Mouse (Mus musculus) kidney, adult 9 months (tissue): ENCODE data around the gene 5730596B20Rik.
A peak's percentile ranks its signal among the peaks of the same experiment; 100 is the strongest.

Experiments
- DNase-seq: peaks from one replicate; pipeline ENCODE4 v3.0.0; 2022

The 5730596B20Rik gene

DNA sequence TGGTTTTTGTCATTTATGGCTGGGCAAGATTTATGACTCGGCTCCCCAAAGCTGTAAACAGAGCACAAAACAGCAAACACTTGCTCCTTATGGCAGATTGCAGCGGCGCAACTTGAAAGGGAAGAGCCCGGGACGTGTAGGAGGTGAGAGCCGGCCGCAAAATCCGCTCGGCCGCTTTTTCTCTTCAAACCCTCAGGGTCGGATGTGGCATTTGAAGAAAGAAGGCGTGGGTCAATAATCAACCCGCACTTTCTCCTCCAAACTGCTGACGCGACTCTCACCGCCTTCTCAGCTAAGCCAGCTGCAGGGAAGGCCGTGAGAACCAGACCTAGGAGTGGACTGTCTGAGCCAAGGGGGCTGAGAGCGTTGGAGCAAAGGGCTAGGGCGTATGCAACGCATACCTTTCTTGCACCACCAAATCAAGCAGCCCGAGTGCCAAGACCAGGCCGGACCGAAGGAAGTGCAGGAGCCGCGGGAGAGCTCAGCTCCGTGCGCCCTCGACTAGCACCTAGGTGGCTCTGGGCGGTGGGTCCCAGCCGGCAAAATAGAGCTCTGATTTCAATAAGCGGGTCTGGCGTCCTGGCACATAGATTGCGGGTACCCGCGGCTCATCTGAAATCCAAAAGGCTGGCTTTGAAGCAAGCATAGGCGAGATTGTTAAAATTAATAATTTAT, at the start of gene 5730596B20Rik:
Gene 5730596B20Rik, plus strand, starts transcription at position 438 of the 675 bp plus-strand sequence.
- DNase-seq: peak; percentile 91

DNA sequence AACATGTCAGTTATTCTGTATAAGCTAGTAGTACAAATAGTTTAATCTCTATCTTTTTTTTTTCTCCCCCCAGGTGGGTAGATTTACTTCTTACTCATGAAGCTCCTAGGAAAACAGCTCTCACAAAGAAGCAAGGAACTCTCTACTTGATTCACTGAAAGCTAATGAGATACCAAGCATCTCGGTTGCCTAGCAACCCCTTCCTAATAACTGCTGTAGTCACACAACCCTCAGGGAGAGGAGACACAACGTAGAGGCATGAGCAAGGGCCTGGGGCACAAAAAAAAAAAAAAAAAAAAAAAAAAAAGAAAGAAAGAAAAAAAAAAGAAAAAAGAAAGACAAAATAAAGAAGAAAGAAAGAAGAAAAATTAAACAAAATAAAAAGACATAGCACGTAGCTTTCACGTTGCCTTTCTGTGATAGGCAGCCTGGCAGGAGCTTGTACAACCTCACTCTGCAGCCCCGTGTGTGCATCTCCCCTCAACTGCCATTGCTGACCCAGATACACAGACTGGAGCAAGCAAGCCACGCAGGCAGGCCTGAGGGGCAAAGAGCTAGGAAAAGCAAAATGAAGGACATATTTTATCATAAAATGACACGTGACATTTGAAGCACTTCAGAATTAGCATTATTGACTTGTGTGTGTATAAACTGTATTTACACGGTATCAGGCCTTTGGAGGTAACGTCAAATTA, 39.3 kb upstream of the 5730596B20Rik start:
- no peak for DNase-seq

DNA sequence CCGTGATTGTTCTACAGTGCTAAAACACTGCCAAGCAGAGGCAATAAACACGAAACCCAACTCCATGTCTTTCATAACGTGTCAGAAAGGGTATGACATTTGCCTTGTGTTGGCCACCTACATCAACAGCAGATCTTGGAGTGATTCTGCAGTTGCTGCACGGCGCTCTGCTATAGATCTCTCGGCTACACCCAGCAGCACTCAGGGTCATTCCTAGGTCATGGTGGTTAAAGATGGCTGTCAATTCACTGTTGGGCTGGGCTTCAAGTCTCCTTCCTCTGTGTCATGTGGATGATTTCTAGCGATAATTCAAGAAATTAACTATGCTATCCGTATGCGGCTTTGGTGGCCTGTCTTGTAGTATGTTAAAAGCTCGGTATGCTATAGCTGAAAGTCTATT, 38.7 kb upstream of the 5730596B20Rik start:
- no peak for DNase-seq

DNA sequence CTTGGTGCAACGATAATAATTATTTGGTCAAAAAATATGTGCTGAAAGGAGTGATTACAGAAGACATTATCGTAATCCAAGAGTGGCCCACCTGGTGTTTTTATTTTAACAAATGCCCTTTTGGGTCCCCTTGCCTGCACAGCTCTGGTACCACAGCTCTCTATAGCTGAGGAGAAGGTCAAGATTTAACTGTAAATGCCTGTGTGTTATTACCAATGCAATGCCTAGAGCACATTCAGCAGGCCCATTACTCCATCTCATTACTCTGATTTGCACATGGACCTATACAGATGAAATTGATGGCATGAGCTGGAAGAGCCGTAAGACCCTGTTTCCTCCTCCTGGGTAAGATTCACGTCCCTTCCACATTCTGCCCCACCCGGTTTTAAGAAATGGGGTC, 38.2 kb upstream of the 5730596B20Rik start:
- DNase-seq: no peak

DNA sequence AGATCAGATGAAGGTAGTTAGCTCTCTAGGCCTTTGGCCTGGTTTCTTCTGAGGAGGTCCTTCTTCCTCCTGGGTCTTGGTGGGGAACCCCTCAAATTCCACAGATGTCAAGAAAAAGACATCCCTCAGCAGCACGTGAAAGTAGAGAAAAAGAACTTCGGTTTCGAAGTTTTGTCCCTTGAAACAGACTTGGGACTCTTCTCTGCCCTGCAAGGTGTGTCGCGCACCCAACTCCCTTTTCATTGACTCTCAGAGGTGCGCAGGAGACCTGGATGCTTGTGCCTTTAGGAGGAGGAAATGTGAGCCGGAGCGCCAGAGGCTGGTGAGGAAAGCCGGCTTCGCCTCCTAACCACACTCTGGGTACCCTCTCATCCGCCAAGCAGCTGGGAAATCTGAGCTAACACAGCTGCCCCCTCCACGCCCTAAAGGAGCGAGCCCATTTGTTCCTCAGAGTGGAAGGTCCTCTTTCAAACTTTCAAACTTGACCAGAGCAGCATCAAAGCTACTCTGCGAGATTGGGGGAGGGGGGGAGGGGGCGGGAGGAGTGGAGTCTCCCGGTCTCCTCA, 26.8 kb upstream of the 5730596B20Rik start:
- DNase-seq: no peak

DNA sequence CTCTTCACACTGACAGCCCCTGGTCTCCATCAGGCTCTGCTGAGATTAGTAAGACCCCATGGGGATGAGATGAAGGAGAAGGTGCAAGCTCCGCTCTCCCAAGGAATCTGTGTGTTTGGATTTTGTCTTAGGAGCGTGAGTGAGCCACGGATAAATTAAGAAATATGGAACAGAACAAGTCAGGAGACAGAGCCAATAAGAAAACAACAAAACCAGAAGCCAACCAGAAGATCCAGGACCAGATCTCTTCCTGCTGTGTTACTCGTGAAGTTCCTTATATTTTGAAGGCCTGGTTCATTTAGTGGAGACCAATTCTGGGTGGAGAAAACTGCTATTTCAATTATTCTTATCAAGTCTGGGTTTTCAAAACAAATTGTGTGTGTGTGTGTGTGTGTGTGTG, 25.7 kb upstream of the 5730596B20Rik start:
- DNase-seq: no peak

DNA sequence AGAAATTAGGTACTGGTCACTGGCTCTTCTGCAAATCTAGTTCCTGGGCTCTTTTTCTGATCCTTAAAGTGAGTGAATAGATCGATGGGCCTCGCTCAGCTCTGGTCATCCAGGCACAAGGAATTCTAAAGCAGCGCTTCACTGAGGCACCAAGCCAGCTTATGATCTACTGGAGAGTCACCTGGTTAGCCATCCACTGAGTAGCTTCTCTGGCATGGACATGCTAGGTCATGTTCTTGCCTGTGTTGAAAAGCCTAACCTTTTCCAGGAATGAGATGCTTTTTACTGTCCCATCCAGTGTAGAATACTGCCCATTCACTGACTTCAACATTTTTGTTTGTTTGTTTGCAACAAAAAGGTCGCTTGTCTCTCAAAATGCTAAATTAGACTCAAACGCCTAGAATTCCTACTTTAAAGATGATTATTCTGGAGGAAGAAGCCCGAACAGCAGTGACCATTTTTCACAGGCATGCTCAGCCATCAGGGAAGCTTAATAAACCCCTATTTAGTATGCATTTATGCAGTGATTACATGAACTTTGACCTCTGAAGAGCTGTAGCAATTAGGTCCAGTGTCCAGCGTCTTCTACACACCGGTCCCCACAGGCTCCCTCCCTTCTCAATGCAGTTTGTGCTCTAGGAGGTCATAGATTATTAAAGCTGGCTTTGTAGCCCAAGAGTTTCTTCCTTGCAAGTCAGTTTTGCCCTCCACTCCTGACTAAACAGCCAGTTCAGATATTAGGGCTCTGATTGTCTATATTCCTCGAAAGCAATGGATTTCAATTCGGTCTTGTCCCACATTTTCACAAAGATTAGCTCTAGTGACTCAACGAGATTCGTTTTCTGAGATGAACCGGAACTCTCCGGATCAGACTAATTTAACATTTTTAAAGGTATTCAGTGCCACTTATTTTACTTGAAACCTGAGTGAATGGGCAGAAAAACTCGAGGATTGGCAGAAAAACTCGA, 24.8 kb upstream of the 5730596B20Rik start:
- DNase-seq: no peak

DNA sequence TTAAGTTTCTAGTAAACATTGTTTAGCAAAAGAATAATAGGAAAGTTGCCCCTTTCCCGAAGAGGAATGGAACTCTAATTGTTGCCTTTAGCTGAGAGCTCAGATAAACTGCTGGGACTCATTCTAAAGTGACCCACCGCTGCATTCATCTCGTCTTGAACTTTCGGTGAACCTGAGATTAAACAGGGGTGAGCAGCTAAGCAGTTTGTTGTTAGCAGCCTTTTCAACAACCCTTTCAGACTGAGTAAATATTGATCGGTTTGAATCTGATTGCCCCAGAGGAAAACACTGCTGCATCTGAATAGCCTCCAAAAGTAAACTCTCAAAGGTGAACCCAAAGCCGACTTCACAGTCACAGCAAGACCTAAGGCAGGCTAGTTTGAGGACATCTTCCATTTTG, 24.0 kb upstream of the 5730596B20Rik start:
- DNase-seq: no peak

DNA sequence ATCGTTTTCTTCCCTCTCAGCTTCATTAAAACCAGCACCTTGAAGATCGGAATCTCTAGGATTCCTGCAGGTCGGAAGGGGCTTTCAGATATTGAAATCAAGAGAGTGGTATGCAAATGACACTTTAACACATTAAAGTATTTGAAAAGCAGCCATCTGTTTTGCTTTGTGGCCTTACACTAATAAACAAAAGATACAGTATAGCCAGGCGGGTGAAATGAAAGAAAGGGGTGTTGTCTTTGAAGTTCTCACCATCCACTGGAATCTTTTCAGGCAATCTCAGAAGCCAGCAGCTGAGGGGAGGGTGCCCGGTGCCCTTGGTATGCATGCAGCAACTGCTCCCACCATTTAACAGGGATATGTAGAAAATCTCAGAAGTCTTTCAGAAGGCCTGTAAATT, 23.3 kb upstream of the 5730596B20Rik start:
- no peak for DNase-seq

DNA sequence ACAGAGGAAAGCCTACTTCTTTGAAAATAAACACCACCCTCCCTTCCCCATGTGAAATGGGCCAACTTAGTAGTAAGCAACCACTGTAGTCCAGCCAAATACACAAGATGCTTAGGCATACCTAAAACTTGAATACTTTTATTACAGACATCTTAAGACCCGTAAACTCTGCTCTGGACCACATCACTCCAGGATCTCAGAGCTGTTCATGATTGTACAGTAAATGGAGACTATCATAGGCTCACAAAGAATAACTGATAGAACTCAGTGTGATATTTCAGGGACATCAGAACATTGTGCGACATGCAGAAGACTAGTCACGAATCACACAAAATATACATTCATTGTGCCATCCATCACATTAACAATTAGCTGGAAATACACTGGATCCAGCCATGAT, 21.8 kb upstream of the 5730596B20Rik start:
- no peak for DNase-seq

DNA sequence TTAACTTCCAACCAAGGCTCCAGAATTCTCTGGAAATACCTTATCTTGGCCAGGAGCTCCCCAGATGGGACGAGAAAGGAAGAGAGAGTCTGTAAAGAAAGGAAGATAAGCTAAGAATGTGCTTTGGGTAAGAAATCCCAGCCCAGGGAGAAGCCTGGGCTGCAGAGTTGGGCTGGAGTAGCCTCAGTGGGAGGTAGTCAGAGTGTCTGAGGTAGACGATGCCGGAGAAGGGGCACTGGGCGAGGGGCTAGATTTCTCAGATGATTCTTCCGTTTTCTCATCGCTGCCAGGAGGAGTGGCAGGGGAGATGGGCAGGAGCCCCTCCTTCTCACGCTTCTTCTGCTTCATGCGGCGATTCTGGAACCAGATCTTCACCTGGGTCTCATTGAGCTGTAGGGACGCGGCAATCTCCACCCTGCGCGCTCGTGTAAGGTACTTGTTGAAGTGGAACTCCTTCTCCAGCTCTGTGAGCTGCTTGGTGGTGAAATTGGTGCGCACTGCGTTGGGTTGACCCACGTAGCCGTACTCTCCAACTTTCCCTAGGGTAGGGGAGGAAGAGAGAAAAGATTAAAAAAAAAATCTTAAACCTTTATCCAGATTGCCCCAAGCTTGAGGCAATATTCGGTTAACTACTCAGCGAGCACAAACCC, 20.6 kb upstream of the 5730596B20Rik start:
- DNase-seq: no peak

DNA sequence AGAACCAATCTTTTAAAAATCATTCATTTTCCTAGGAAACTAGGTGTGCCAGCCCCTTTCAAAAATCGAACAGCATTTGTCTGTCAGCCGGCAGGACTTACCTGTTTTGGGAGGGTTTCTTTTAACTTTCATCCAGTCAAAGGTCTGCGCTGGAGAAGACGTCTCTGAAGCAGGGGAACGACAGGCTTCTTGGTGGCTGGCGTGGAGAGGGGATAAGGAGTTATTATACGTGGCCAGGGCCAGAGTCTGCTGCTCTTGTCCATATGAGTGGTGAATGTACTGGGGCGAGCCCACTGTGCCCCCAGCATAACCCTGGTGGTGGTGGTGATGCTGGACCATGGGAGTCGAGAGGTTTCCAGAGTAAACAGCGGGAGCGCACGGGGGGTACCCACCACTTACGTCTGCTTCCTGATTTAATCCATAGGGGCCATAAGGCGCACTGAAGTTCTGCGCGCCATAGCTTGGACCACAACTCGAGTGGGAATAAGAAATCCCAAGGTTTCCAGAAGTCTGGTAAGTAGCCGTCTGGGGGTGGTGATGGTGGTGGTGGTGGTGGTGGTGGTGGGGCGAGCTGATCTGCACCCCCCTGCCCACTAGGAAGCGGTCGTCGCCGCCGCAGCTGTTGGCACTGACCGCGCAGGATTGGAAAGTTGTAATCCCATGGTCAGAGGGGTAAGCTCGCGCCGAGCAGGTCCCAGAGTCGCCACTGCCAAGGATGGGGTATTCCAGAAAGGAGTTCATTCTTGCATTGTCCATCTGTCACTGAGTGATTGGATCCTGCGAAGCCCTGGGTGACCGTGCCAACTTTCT, 19.6 kb upstream of the 5730596B20Rik start:
- peak; percentile 20 for DNase-seq

DNA sequence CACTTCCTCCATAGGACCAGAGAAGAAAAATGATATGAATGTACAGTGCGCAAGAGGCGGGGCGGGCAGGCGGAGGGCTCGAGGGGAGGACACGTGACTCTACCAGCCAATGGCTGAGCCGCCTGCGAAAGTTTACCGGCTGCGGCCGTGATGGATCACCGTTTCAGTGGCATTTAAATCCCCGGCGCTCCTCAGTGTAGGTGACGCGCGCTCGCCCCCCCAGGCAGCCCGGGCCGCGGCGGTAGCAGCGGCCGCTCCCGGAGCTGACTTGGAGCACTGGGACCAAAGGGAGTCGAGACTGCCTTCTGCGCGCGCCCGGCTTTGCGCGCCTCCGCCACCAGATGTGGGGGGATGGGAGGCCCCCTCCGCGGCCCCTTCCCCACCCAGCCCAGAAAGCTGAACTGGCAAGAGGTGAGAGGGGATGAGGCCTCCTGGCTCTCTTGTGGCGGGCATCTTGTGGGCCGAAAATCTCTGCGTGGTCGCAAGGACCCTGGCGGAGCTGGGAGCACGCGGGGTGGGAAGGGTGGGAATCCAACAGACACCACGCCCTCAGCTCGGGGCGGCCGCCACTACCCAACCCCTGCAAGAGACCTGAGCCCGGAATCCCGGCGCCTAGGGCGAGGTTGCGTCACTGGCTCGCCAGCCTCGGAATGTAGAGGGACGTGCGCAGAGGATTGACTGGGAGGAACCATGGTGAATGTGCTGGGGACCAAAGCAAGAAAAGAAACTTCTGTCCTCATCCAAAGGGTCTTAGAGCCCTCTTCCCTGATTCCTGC, 18.8 kb upstream of the 5730596B20Rik start, which contains the start of gene Hoxa1:
Gene Hoxa1, minus strand, starts transcription at position 42 of the 776 bp plus-strand sequence.
- peak; percentile 91 for DNase-seq

DNA sequence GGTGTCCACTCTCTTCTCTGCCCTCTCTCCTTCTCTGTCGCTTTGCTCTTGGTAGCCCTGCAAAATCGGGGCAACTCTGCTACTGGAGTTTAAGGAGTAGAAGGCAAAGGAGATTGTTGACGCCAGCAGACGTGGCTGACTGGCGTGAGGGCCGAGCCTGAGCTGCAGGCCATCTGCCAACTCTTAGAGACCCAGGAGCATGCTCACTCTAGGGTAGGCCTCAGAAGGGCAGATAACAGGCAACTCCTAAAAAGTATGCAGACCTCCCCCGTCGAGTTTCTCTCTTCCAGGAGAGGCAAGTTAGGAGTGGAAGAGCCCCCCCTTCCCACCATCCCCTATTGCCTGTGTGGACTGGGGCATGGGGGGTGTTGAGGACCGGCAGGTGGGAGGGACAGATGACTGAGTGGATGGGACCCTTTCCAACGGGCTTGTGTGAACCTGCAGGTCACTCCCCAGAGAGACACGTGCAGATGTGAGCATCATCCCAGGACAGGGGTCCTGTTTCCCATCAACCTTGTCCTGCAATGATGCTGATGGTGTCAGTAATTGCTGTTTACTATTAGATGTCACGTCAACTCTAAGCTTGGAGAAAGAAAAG, 18.0 kb upstream of the 5730596B20Rik start:
- DNase-seq: peak; percentile 65

DNA sequence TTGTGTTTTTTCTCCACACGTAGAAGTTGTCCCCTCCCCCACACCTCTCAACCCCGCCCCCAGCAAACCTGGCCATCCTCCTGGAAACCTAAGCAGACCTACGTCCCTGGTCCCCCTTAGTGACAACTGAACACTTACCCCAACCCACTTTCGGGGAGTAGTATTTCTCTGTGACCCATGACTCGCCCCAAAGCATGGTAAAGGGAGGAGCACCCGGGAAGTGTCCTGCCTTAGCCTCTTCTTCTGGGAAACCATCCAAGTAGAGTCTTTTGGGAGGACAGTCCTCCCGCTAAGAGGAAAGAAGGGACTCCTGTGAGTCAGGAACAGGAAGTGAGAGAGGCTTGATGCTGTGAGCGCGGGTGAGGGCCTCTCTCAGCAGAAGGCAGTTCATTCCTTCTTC, 17.3 kb upstream of the 5730596B20Rik start:
- DNase-seq: peak; percentile 70

DNA sequence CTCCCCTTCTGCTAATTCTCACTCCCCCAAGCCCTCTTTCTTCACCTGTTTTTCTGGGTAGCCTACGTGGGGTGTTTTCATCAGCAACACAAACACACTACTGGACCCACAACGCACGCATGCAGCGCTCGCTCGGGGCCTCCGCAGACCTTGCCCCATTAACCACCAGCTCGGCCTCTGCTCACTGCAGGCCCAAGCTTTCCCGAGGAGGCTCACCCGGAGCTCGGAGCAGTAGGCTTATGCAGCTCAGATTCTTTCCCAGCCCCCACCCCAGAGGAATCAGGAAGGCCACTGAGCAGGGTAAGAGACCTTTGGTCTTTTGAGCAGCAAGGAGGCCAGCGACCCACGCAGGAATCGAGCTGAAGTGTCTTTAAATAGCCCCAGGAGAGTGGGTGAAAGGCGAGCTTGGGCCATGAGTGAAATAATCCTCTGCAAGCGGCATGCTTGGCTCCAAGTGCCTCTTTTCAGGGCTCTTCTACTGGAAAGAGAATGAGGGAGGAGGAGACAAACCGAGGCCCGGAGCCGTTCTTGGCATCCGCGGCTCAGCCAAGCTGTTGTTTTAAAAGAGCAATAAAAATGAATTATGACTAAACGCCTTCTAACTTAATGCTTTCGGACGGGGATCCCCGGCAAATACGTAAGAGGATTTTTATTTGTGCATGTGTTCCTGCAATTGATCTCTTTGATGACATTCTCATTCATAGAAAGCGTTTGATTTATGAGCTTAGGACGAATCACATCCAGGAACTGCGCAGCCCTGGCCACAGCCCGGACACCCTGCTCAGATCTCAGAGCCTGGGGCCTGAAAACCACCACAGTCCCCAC, 16.6 kb upstream of the 5730596B20Rik start:
- peak; percentile 84 for DNase-seq

DNA sequence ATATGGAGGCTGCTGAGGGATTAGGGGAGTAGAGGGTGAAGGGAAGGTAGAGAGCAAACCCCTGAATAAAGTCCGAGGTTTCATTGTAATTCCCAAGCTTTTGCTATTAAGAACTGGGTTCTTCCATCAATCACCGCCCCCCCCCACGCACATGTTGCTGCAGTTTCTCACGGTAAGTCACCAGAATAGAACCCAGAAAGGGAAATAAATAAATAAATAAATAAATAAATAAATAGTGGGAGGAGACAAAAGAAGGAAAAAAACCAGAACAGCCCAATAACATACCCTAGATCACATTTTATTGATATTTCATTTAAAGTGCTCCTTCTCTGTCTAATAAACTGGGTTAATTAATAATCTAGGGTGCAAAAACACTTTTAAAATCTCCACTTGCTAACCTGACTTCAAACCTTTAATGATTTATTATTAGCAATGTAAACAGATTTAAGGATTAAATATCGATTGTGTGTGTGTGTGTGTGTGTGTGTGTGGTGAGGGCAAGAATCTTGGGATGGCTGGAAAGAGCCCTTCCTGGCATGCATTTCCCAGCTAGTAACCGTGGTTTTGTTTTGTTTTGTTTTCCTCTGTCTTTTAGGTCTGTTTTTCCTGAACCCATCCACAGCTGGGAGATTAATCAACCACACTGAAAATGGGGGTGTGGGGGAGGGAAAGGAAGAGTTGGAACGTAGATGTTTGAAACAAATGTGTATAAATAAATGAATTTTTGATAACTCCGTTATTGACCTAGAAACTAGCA, 15.8 kb upstream of the 5730596B20Rik start:
- DNase-seq: peak; percentile 19

DNA sequence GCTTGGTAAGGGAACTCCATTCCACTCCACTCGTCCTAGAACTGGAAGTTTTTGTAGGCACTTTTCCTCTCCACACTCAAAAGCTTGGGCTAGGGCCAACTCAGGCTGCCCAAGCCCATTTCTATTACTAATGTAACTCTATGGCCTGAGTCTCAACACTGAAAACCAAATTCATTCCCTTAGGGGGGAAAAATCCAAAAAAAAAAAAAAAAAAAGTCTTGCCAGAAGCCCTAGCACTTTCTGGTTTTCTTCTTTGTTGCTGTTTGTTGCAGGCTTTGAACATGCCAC, 15.3 kb upstream of the 5730596B20Rik start:
- DNase-seq: no peak
